Mouse (Mus musculus) intestine, embryonic 15.5 days (tissue): ENCODE measurements around the gene 9530053A07Rik. TPM values are rescaled to one million over a fixed set of nuclear protein-coding genes. Genes with fewer than 3 reads are reported as not detected.

ENCODE experiments used
- ATAC-seq: fragments of 200-750 bp; cut with Nextera tagmentation; 2 replicates; pipeline ENCODE4 v1.8.0; 2017; ENCODE audit warnings: moderate TSS enrichment, moderate library complexity
- H3K27ac ChIP-seq: fragments of 300-500 bp; sonication (generic); 2 replicates; pipeline ENCODE4 v1.5.1; 2015; ENCODE audit warnings: mild to moderate bottlenecking, inconsistent platforms
- H3K27me3 ChIP-seq: fragments of 300-500 bp; sonication (generic); replicated peaks from 2 replicates; pipeline ENCODE4 v1.6.1; 2015; ENCODE audit warnings: inconsistent platforms
- H3K36me3 ChIP-seq: fragments of 300-500 bp; sonication (generic); 2 replicates; pipeline ENCODE4 v1.6.1; 2015; ENCODE audit warnings: inconsistent platforms
- H3K4me1 ChIP-seq: fragments of 300-500 bp; sonication (generic); replicated peaks from 2 replicates; pipeline ENCODE4 v1.6.1; 2015; ENCODE audit warnings: inconsistent platforms
- H3K4me2 ChIP-seq: fragments of 300-500 bp; sonication (generic); replicated peaks from 2 replicates; pipeline ENCODE4 v1.6.1; 2015; ENCODE audit warnings: mild to moderate bottlenecking, inconsistent platforms
- H3K4me3 ChIP-seq: fragments of 300-500 bp; sonication (generic); replicated peaks from 2 replicates; pipeline ENCODE4 v1.5.1; 2015; ENCODE audit warnings: inconsistent platforms
- H3K9ac ChIP-seq: fragments of 300-500 bp; sonication (generic); 2 replicates; pipeline ENCODE4 v1.6.1; 2015; ENCODE audit warnings: inconsistent platforms
- H3K9me3 ChIP-seq: fragments of 300-500 bp; sonication (generic); 2 replicates; pipeline ENCODE4 v1.6.1; 2016; ENCODE audit warnings: inconsistent platforms
- WGBS: fragments of 180-500 bp; shearing (Covaris S2); methylation state at CpG from one replicate; pipeline ENCODE4 v1.1.7; 2015; 5-methylcytosine and 5-hydroxymethylcytosine counted together
- polyA plus RNA-seq: library from polyadenylated mRNA; unstranded; fragments of >200 nt; fragmentation: Nextera tagmentation; extraction: Ambion mirVana; gene quantifications from 2 replicates; pipeline ENCODE4 v1.2.1, GENCODE M21; 2015

Gene 9530053A07Rik
- polyA plus RNA-seq, 1 experiment from 2014 or later, result 0.03 TPM

DNA sequence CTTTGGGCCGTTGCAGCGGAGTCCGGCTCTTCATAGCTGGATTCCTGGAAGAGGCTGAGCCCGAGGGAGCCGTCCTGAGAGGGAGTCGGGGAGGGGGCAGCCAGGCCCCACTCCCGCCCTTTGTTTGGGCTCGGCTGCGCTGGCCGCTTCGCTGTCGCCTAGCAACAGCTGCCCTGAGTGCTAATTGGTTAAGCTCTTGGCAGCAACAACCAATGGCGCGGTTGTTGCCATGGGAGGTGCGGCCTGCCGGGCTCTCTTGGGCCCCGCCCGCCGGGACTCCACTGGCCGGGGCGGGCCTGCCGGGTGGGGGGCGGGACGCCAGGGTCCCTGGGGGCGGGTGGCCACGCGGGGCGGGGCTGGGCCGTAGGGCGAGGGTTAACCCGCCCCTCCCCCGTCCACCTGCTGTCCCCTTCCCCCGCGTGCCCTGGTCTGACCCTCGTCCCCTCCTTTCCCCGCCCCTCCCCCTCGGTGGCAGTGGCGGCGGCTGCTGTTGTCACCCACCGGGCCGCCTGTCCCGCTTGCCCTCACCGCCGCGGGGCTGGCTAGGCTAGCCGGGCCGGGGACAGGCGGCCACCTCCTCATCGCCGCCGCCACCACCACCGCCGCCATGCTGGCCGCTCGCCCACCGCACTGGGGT is 50.6 kb downstream of the 9530053A07Rik start:
- Histone ChIP-seq H3K36me3 (peaks cover 65% of the 10 kb centered on the region), H3K4me2 (peak overlapping the region; percentile 87), H3K9me3 (no peaks in the 10 kb centered on the region), H3K27me3 (no peaks in the 10 kb centered on the region), H3K4me1 (0 out of 2 replicates have a peak, but pooled peaks cover 8% of the 10 kb centered on the region), H3K4me3 (peak overlapping the region; percentile 82), H3K9ac (peak overlapping the region; percentile 68), H3K27ac (peak overlapping the region; percentile 81)
- ATAC-seq, result peak; percentile 96
- WGBS, result 1% methylated on average over 47 of the region's 56 CpGs

DNA sequence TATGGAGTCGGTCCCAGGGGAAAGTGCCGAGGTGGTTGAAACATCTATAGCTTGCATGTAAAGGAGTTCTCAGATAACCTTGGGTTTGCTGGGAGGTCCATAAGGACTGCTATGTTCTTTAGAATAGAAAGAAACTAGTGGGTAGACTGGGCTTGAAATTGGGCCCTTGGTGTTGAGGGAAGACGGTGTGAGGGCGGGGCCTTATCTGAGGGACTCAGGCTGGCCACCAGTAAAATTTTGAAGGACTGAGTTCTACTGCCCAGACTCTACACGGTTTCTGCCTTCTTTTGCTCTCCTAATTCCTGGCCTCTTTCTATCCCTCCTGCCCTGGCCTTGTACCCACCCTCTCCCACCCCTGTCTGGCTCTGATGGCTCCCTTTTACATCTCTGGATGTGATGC is 51.6 kb downstream of the 9530053A07Rik start:
- Histone ChIP-seq H3K9ac (no peak overlapping the region; the same call in 1 of the 2 replicates), H3K4me2 (peak overlapping the region; percentile 87), H3K9me3 (no peaks in the 10 kb centered on the region), H3K27me3 (no peaks in the 10 kb centered on the region), H3K4me1 (0 out of 2 replicates have a peak, but pooled peaks cover 8% of the 10 kb centered on the region), H3K36me3 (peaks cover 63% of the 10 kb centered on the region), H3K4me3 (peak overlapping the region; percentile 82), H3K27ac (no peak overlapping the region)
- ATAC-seq, result no peak
- WGBS, result 76% methylated on average over 5 of the region's 5 CpGs

DNA sequence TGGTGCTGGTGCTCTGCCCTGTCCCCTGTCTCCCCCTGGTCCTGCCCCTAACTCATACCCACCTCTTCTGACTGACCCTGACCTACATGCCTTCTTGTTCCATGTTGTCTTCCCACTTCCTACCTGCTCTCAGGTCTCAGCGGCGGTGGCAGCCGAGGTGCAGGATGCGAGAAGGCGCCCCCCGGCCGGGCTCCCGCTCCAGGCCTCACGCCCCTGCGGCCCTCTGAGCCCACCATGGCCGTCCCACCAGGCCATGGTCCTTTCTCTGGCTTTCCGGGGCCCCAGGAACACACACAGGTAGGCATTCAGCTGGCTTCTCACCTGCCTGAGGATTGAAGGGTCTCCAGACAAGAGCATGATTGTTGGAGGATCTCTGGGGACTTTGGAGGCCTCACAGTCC is 52.1 kb downstream of the 9530053A07Rik start:
- 0 out of 2 replicates have a peak, but pooled peaks cover 8% of the 10 kb centered on the region for H3K4me1 ChIP-seq
- ATAC-seq, result no peak
- no peaks in the 10 kb centered on the region for H3K27me3 ChIP-seq
- H3K9ac ChIP-seq, result no peak overlapping the region
- peaks cover 64% of the 10 kb centered on the region for H3K36me3 ChIP-seq
- no peak overlapping the region for H3K27ac ChIP-seq
- H3K4me3 ChIP-seq, result no peak overlapping the region
- no peaks in the 10 kb centered on the region for H3K9me3 ChIP-seq
- 98% methylated on average over 12 of the region's 12 CpGs for WGBS
- H3K4me2 ChIP-seq, result peak overlapping the region; percentile 87; the same call in 1 of the 2 replicates

DNA sequence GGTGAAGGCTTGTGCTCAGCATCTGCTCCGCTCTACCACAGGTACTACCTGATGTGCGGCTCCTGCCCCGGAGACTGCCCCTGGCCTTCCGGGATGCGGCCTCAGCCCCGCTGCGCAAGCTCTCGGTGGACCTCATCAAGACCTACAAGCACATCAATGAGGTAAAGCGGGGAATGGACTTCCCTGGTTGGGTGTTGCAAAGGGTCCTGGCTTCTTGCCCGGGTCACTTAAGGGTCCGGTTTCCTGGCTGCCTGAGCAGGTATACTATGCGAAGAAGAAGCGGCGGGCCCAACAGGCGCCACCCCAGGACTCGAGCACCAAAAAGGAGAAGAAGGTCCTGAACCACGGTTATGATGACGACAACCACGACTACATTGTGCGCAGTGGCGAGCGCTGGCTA is 53.1 kb downstream of the 9530053A07Rik start:
- ATAC-seq, result no peak
- no peak overlapping the region for H3K4me2 ChIP-seq
- H3K27me3 ChIP-seq, result no peaks in the 10 kb centered on the region
- H3K4me3 ChIP-seq, result no peak overlapping the region
- peaks cover 65% of the 10 kb centered on the region for H3K36me3 ChIP-seq
- no peak overlapping the region for H3K27ac ChIP-seq
- H3K9me3 ChIP-seq, result no peaks in the 10 kb centered on the region
- 0 out of 2 replicates have a peak, but pooled peaks cover 8% of the 10 kb centered on the region for H3K4me1 ChIP-seq
- no peak overlapping the region for H3K9ac ChIP-seq
- 95% methylated on average over 22 of the region's 22 CpGs for WGBS

DNA sequence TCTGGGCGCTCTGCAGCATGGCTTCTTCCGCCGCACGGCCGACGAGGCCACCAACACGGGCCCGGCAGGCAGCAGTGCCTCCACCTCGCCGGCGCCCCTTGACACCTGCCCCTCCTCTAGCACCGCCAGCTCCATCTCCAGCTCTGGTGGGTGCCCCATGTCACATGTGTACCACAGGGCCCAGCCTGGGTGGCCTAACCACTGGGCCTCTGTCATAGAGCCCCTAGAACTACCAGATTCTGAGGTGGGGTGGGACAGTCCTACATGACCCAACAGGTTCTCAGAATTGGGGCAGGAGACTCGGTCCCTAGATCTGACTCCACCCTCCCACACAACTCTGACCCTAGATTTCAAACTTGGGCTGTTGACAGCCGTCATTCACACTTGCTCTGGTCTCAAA is 56.6 kb downstream of the 9530053A07Rik start:
- H3K27ac ChIP-seq, result no peak overlapping the region
- WGBS, result 88% methylated on average over 14 of the region's 14 CpGs
- H3K36me3 ChIP-seq, result peaks cover 70% of the 10 kb centered on the region
- no peaks in the 10 kb centered on the region for H3K27me3 ChIP-seq
- H3K4me3 ChIP-seq, result no peak overlapping the region
- 0 out of 2 replicates have a peak, but pooled peaks cover 1% of the 10 kb centered on the region for H3K4me1 ChIP-seq
- no peaks in the 10 kb centered on the region for H3K9me3 ChIP-seq
- no peak overlapping the region for H3K9ac ChIP-seq
- peak; percentile 24; the same call in 1 of the 2 replicates for ATAC-seq
- no peak overlapping the region for H3K4me2 ChIP-seq

DNA sequence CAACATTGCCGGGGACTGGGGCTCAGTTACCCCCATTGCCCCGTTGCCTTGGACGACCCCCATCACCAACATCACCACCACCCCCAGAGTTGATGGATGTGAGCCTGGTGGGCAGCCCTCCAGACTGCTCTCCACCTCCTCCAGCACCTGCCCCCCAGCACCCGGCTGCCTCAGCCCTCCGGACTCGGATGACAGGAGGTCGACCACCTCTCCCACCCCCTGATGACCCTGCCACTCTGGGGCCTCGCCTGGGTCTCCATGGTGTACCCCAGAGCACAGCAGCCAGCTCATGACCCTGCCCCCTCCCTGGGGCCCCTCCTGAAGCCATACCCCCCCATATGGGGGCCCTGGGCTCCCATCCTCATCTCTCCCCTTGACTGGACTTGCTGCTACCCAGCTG is 57.4 kb downstream of the 9530053A07Rik start:
- Histone ChIP-seq H3K9ac (no peak overlapping the region), H3K27ac (no peak overlapping the region), H3K4me1 (no peaks in the 10 kb centered on the region), H3K9me3 (no peaks in the 10 kb centered on the region), H3K27me3 (no peaks in the 10 kb centered on the region), H3K4me2 (no peak overlapping the region), H3K4me3 (no peak overlapping the region), H3K36me3 (peaks cover 68% of the 10 kb centered on the region)
- ATAC-seq, result no peak; the same call in 1 of the 2 replicates
- 88% methylated on average over 8 of the region's 8 CpGs for WGBS

DNA sequence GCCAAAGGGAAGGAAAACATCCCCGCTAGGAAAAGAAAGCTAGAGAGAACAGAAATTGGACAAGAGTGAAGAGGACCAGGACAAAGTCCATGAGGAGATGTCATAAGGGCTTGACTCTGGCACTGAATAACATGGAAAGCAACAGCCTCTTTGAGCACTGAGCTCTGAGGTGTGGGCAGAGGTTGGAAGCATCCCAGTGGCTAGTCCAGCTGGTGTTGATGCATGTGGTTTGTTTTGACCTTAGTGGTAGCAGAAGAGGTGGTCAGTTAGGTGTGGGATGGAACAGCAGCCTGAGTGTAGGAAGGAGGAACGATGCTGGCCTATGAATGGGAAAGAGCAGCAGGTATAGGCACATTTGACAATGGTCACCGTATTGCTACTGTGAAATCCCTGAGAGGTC is 62.2 kb downstream of the 9530053A07Rik start:
- Histone ChIP-seq H3K9ac (no peak overlapping the region), H3K27ac (no peak overlapping the region), H3K36me3 (peaks cover 24% of the 10 kb centered on the region), H3K27me3 (no peaks in the 10 kb centered on the region), H3K9me3 (no peaks in the 10 kb centered on the region), H3K4me3 (no peak overlapping the region), H3K4me1 (no peaks in the 10 kb centered on the region), H3K4me2 (no peak overlapping the region)
- no peak for ATAC-seq
- 94% methylated on average over 3 of the region's 3 CpGs for WGBS

DNA sequence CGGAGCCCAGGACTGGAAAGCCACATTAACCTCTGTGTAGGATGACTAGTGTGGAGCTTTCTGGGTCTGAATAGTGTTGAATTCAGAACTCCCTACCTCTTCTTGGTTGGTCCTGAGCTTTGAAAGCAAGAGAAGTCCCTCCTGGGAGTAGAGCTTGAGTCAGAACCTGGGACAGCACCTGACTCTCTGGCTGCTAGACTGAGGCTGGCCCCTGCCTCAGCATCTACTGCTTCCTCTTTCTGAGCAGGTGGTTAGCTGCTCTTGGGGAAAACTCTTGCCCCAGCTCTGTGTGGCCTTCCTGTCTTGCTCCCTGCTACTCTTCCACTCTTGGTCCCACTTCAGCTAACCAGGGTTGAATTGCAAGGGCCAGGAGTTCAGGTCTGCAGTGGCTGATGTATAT is 62.6 kb downstream of the 9530053A07Rik start:
- Histone ChIP-seq H3K4me2 (no peak overlapping the region), H3K9ac (no peak overlapping the region), H3K9me3 (no peaks in the 10 kb centered on the region), H3K27me3 (no peaks in the 10 kb centered on the region), H3K4me1 (no peaks in the 10 kb centered on the region), H3K4me3 (no peak overlapping the region), H3K27ac (no peak overlapping the region), H3K36me3 (peaks cover 20% of the 10 kb centered on the region)
- no peak for ATAC-seq
- WGBS, result 97% methylated on average over 1 of the region's 1 CpGs

DNA sequence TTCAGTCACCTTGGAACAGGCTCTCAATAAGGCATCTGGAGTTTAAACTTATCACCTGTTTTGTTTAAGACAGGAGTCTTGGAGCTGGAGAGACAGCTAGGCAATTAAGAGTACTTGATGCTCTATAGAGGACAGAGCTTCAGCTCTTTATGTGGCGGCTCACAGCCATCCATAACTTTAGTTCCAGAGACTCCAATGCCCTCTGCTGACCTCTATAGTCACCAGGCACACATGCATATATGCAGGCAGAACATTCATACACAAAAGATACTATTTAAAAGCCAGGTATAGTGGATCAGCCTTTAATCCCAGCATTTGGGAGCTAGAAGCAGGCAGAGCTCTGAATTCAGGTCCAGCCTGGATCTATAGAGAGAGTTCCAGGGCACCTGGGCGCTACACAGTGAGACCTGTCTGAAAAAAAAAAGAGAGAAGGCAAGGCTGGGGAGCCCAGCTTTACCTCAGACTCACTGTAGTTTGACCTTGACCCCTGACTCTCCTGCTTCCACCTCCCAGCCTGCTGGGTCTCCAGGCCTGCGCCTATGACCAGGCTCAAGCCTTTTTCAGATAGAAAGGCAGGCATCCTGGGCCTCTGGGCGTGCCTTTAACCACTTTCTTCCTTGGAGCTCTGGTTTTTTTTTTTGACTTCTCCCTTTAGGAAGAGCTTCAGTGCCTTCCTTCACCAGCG is 66.3 kb downstream of the 9530053A07Rik start:
- Histone ChIP-seq H3K9ac (no peak overlapping the region), H3K36me3 (0 out of 2 replicates have a peak, but pooled peaks cover 3% of the 10 kb centered on the region), H3K4me3 (no peak overlapping the region), H3K9me3 (no peaks in the 10 kb centered on the region), H3K27ac (no peak overlapping the region), H3K4me2 (no peak overlapping the region), H3K27me3 (no peaks in the 10 kb centered on the region), H3K4me1 (no peaks in the 10 kb centered on the region)
- WGBS, result 79% methylated on average over 5 of the region's 5 CpGs
- ATAC-seq, result no peak

DNA sequence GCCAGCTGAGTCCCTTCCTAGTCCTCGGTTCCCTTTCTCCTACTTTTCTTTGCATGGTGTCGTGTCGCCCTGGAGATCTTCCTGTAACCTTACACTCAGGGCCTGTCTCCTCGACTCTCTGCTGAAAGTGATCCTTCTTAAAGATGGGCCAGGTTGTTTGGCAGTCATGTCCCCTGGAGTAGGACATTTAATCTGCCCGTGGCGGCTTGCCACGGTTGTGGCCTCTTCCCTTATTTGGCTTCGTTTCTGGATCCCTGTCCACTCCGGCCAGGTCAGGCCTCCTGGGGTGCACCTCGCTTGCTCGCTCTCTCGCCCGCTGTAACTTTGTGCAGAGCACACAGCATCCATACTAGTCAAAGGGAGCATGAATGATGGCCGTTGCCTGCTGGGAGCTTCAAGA is 67.3 kb downstream of the 9530053A07Rik start:
- H3K9ac ChIP-seq, result no peak overlapping the region
- H3K27ac ChIP-seq, result no peak overlapping the region
- no peaks in the 10 kb centered on the region for H3K4me1 ChIP-seq
- ATAC-seq, result no peak
- H3K4me3 ChIP-seq, result no peak overlapping the region
- H3K9me3 ChIP-seq, result no peaks in the 10 kb centered on the region
- 0 out of 2 replicates have a peak, but pooled peaks cover 3% of the 10 kb centered on the region for H3K36me3 ChIP-seq
- no peaks in the 10 kb centered on the region for H3K27me3 ChIP-seq
- no peak overlapping the region for H3K4me2 ChIP-seq
- WGBS, result 79% methylated on average over 14 of the region's 14 CpGs

DNA sequence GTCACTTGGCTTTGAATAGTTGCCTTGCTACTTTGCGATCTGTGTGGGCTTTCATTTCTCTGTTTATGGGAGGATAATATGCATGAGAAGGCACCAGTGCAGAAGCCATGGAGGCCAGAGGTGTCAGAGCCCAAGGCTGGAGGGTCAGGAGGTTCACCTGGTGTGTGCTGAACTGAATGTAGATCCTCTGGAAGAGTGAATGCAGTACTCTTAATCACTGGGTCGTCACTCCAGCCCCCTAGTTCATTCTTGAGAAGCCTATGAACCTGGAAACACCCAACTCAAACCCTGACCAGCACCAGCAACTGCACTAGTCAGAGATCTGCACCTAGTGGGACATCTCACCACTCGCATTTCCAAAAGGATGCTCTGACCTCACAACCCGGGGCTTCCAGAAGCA is 69.8 kb downstream of the 9530053A07Rik start:
- H3K9me3 ChIP-seq, result no peaks in the 10 kb centered on the region
- no peak overlapping the region for H3K4me2 ChIP-seq
- no peak overlapping the region for H3K27ac ChIP-seq
- H3K4me1 ChIP-seq, result no peaks in the 10 kb centered on the region
- no peaks in the 10 kb centered on the region for H3K27me3 ChIP-seq
- 65% methylated on average over 4 of the region's 4 CpGs for WGBS
- ATAC-seq, result no peak
- no peaks in the 10 kb centered on the region for H3K36me3 ChIP-seq
- no peak overlapping the region for H3K9ac ChIP-seq
- H3K4me3 ChIP-seq, result no peak overlapping the region

DNA sequence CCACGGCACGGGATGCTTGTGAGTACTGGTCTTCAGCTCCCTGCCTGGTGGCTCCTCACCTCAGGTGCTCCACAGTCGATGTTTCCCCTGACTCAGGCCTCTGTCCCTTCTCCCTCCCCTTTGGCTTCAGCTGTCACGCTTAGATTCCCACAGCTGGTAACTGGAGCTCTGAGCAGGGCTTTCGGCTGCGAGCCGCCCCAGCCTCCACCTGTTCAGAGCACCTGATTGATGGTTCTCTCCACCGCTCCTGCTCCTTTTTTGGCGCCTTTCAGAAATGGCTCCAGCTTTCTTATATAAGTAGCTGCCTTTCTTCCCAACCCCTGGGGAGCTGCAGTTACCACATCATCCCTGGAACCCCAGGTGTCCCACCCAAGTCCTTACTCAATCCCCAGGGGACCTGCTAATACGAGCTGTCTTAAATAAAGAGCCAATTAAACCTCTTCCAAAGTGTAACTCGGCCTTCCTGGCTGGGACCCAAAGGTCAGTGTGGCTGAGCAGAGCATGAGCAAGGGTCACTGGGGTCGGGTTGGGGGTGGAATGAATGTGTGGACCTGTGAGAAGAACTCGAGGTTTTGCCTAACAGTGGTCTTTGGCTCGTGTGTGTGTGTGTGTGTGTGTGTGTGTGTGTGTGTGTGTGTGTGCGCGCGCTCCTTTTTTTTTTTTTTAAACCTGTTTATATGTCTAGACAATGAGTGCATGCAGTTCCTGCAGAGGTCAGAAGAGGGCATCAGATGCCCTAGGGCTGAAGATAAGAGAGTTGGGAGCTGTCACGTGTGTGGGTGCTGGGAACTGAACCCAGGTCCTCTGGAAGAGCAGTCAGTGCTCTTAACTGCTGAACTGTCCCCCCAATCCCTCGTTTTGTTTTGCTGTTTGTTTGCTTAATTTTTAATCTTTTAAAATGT is 74.2 kb downstream of the 9530053A07Rik start:
- H3K9ac ChIP-seq, result no peak overlapping the region
- no peak overlapping the region for H3K4me2 ChIP-seq
- WGBS, result 53% methylated on average over 19 of the region's 19 CpGs
- no peaks in the 10 kb centered on the region for H3K9me3 ChIP-seq
- ATAC-seq, result no peak
- H3K36me3 ChIP-seq, result no peaks in the 10 kb centered on the region
- no peak overlapping the region for H3K27ac ChIP-seq
- no peaks in the 10 kb centered on the region for H3K4me1 ChIP-seq
- H3K4me3 ChIP-seq, result no peak overlapping the region
- no peaks in the 10 kb centered on the region for H3K27me3 ChIP-seq
